Mouse (Mus musculus) CD8-positive naive resting alpha-beta T cell, adult 2 months (primary cell): ENCODE measurements at regions not wholly inside any gene's neighbourhood (a gene's known extent, or its start where the extent isn't known, plus 50 kb on each side); places are given as distances from the start of the nearest gene placed in this dataset.
"Not testable (repeated sequence)": the region's sequence is repeated elsewhere in the genome, so short reads cannot be mapped to it uniquely, and the experiment has no call there.

Experiments
- DNase-seq, 2 experiments: peaks; one replicate each; pipeline ENCODE4 v3.0.0; 2022; ENCODE audit warnings: low read depth in 2 of 2, low spot score in 2 of 2

- no peak for DNase-seq
These were observed 55.5 kb downstream of the Zfp281 start for GRCm38 (mm10) chr1:136680173-136680572.

- not testable (repeated sequence) for DNase-seq
These were observed 57.6 kb downstream of the Zfp281 start for GRCm38 (mm10) chr1:136682311-136682710.

GRCm38 (mm10) chr1:136683061-136683531 lies 58.4 kb downstream of the Zfp281 start:
- no peak for DNase-seq

- no peak for DNase-seq
These were observed 58.9 kb downstream of the Zfp281 start for GRCm38 (mm10) chr1:136683561-136684131.

GRCm38 (mm10) chr1:136684481-136684880 lies 59.8 kb downstream of the Zfp281 start:
- no peak for DNase-seq

GRCm38 (mm10) chr1:136685191-136686060 lies 60.7 kb downstream of the Zfp281 start:
- DNase-seq: peak; percentile 40 to 50

- no peak for DNase-seq
These were observed 61.8 kb downstream of the Zfp281 start for GRCm38 (mm10) chr1:136686467-136686866.

- DNase-seq: no peak
These were observed 65.4 kb downstream of the Zfp281 start for GRCm38 (mm10) chr1:136690068-136690467.

GRCm38 (mm10) chr1:136693421-136693820 lies 68.7 kb downstream of the Zfp281 start:
- no peak for DNase-seq

GRCm38 (mm10) chr1:136694983-136695382 lies 70.3 kb downstream of the Zfp281 start:
- DNase-seq: peak; percentile 28 to 53

- no peak for DNase-seq
These were observed 71.5 kb downstream of the Zfp281 start for GRCm38 (mm10) chr1:136696077-136696641.

GRCm38 (mm10) chr1:136698454-136699152 lies 73.9 kb downstream of the Zfp281 start:
- no peak for DNase-seq

- no peak for DNase-seq
These were observed 74.4 kb downstream of the Zfp281 start for GRCm38 (mm10) chr1:136699153-136699524.

- DNase-seq: no peak
These were observed 74.9 kb downstream of the Zfp281 start for GRCm38 (mm10) chr1:136699571-136699970.

- no peak for DNase-seq
These were observed 79.4 kb downstream of the Zfp281 start for GRCm38 (mm10) chr1:136704139-136704538.

- no peak for DNase-seq
These were observed 81.8 kb downstream of the Zfp281 start for GRCm38 (mm10) chr1:136706509-136706908.

GRCm38 (mm10) chr1:136707394-136707793 lies 82.7 kb downstream of the Zfp281 start:
- peak; percentile 44 to 66 for DNase-seq

- no peak for DNase-seq
These were observed 83.2 kb downstream of the Zfp281 start for GRCm38 (mm10) chr1:136707866-136708265.

- DNase-seq: no peak
These were observed 85.5 kb downstream of the Zfp281 start for GRCm38 (mm10) chr1:136710196-136710595.

GRCm38 (mm10) chr1:136711243-136711642 lies 86.5 kb downstream of the Zfp281 start:
- DNase-seq: no peak

GRCm38 (mm10) chr1:136714077-136714476 lies 89.4 kb downstream of the Zfp281 start:
- DNase-seq: no peak
